Mouse (Mus musculus): Measurements from ENCODE around the gene Entpd2. TPM values are rescaled to one million over a fixed set of nuclear protein-coding genes. Genes with fewer than 3 reads are reported as not detected.

The Entpd2 gene
- 14.1 and 19.3 TPM in 2 replicates for polyA plus RNA-seq (2012; rRNA removed)

DNA sequence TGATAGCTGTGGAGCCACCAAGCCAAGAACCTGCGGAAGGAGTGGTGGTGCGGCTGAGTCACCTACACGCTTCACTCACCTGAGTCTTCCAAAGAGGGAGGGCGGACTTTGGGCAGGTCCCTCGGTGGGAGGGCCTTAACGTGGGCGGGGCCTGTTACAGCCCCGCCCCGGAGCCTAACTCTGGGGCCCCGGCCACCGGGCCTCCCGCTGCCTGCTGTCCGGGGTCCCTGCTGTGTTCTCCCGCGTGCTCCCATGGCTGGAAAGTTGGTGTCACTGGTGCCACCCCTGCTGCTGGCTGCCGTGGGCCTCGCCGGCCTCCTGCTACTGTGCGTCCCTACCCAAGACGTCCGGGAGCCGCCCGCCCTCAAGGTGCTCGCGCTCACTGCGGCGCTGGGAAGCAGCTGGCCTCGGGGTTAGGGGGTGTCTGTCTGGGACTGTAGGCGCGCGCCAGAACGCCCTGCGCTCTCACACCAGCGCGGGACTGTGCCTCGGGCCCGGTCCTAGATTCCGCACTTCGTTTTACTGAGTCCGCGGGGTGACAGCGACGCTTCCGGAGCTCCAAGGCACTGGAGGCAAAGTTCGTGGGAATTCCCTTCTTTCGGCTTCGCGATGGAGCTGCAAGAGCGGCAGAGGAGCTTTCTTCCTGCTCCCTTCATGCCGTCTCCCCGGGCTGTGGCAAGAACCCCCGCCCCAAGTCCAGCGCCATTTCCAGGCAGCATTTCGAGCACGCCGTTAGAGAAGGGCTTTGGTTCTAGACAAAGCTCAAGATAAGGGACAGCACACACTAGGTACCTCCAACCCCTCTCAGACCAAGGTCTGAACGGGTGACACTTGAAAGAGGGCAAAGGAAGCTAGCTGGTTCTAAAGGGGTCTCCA, at the start of gene Entpd2:
TSS of gene Entpd2 (plus strand) at position 154 of the 876 bp plus-strand sequence.
- DNase-seq (ENCODE audit: extremely low spot score in 1 of 2, low spot score in 1 of 2): no peak

DNA sequence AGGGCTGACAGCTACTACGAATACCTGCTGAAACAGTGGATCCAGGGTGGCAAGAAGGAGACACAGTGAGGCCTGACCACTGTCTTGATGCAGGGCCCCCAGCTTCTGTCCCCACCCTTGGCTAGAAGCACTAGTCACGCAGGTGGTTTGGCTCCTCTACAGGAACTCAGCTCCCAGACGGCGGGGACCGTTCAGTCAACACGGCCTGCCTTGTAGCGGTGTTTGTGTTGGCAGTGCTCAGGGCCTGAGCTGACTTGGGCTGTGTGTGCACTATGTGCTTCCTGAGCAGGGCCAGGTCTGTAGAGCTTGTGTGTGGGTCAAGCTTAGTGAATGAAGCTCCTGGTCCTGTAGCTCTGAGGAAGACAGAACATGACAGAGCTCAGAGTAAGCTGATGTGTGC, 47.5 kb upstream of the Entpd2 start:
- DNase-seq (ENCODE audit: extremely low spot score in 1 of 2, low spot score in 1 of 2): no peak

DNA sequence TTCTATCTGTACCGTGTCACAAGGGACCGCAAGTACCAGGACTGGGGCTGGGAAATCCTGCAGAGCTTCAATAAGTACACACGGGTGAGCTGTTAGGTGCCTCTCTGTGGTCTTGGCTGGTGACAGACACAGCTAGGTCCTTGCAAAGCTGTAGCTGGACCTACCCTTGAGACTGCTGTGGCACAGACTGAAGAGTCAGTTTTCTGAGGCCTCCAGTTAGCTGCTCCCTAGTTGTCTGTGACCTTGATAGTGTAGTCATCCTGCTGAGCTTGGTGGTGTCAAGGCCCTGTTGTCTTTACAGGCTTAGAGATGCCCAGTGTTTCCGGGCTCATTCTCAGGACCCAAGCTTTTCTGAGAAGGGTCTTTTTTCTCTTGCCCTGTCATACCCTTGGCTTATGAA, 46.2 kb upstream of the Entpd2 start:
- DNase-seq (ENCODE audit: extremely low spot score in 1 of 2, low spot score in 1 of 2): no peak

DNA sequence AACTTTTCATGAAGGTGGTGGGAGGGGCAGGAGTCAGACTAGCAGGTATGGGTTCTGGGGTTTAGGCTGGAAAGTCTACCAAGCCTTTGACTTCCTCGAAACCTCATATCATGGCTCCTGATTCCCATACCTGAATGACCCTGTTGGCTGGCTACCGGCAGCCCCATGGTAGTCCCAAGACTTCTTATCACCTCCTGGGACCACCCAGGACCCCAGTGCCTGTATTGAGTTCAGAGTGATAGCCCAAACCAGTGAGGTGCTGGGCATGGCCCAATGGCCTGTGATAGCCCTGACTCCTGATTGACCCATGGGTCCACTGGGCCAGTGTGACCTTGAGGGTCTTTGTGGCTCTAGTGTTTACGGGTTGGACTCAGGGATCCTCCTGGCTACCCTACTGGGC, 45.0 kb upstream of the Entpd2 start:
- DNase-seq (ENCODE audit: extremely low spot score in 1 of 2, low spot score in 1 of 2): no peak

DNA sequence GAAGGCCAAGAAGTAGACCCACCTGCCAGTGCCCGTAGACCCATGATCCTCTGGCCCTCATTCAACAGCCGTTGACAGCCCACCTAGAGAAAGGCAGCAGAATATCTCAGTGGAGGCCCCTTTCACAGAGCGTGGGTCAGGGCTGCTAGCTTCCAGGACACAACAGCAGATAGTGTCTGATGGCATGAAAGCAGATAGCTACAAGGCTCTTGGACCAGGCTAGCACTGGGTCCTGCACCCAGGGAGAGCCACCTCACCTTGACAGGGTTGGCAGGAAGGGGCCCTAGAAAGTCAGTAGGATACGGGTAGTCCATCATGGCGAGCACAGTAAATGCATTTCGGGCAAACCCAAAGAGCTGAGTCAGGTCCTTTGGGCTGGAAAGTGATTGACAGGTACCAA, 41.5 kb upstream of the Entpd2 start:
- DNase-seq (ENCODE audit: extremely low spot score in 1 of 2, low spot score in 1 of 2): no peak

DNA sequence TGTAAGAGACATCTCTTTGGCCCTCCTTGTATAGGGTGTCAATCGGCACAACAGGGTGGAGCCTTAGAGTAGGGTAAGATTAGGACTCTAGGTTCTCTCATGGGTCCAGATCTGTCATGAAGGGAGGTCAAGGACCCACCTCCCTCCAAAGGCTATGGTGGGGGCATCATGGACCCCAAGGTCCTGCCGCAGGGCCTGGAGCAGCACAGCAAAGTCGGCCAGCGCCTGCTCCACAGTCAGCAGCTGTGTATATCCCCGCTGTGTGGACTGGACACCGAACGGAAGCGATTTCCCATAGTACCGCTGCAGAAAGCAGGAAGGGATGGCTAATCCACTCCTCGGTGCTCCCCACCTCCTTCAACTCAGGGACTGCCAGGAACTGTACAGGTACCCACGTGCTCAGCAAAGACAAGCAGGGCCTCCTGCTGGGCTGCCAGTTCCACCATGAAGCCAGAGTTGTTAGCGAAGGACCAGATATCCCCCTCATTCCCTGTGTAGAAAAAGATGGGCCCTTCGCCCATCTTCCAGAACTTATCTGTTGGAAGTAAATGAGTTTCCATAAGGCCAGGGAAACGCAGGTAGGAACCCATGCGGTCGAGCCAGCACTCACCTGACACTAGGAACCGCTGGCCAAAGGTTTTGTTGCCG, 40.1 kb upstream of the Entpd2 start:
- no peak for DNase-seq (ENCODE audit: extremely low spot score in 1 of 2, low spot score in 1 of 2)

DNA sequence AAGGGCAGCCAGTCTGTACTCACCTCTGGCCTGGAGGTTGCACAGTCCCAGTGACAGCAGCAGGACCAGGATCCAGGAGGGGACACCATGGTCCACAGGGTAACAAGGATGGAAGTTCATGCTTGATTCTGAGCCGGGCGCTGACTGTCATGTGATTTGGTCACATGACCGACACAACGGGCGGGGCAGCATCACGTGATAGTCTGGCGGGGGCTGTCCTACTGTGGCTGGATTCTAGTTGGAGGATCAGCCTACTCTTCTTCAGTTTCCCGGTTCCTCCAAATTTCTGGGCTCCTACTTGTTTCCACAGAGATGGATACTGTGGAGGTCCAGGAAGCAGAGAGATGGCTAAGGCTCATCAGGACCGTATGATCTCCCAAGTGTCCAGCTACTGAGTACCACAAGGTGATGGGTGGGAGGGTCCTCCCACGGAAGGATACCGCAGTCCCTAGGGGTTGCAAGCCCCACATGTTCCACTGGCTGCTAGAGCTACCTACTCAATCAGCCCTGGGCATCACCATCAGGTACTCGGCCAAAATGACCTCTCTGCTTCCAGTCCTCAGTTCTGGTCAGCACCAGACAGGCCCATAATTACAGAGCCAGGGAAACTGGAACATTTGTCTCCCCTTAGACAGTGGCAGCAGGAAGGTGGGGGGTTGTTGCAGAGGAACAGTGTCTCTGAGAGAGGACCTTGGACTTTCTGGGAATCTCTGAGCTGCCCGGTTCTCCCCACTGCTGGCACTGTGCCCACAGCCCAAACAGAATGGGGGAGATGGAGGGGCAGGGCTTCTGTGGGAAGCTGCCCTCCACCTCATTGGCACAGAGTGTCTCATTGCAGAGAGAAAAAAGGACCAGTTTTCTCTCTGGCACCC, 39.2 kb upstream of the Entpd2 start, which contains the start of gene Dpp7:
TSS of gene Dpp7 (minus strand) at position 152 of the 872 bp plus-strand sequence.
- peak; percentile 81 to 90 for DNase-seq (ENCODE audit: extremely low spot score in 1 of 2, low spot score in 1 of 2)

DNA sequence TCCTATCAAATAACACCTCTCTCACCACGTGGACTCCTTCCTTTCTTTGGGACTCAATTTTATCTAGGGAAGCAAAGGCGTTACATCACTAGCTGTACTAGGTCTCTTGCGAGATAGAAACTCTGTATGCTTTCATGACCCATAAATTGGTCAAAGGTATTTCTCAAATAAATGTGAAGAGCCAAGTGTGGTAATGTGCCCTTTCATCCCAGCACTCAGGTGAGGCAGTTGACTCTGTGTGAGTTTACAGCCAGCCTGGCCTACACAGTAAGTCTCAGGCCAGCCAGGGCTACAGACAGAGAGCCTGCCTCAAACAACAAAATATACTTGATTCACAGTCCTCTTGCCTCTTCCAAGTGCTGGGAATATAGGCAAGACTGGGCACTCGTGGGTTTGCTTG, 35.8 kb upstream of the Entpd2 start:
- no peak for DNase-seq (ENCODE audit: extremely low spot score in 1 of 2, low spot score in 1 of 2)

DNA sequence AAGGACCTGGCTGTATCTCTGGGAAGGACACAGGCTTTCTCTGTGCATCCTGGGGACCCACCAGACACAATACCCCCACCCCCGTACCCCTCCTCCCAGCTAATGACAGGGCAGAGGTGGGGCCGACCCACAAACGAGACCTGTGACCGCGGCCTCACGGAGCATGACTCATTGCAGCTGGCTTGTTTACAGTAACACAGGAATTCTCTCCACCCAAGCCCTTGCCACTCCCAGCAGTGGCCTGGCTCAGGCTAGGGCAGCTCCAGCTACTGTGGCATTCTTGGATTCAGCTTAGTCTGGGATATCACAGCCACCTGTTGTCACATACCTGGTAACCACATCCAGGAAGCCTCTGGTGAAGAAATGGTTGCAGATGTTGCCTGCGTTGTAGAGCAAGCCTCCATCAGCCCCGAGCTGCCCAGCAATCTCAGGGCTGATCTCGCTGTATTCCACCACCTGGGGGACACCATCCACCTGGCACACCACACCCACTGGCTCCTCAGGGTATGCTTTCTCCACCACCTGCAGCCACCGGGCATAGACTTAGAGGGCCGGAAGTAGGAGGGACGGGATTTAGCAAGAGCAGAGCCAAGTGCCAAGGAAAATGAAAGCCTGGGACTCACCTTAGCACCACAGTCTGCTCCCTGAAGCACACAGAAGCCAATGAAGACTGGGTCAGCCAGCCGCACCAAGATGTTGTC, 32.0 kb upstream of the Entpd2 start:
- no peak for DNase-seq (ENCODE audit: extremely low spot score in 1 of 2, low spot score in 1 of 2)

DNA sequence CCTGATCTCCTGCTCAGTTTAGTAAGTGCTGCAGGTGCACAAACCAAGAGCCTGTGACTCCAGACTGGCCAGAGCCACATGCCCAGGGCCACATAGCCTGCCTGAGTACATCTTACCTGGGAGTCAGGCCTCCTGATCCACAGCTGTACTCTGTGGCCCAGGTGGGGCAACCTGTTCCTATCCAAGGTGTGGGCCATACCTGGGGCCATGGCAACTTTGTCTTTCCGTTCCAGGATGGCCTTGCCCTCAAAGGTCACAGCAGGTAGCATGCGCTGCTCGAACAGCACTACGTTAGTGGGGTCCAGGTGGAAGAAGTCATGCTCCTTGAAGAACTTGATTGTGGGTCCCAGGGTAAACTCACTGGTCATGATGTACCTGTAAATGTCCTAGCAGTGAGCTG, 31.4 kb upstream of the Entpd2 start:
- no peak for DNase-seq (ENCODE audit: extremely low spot score in 1 of 2, low spot score in 1 of 2)

DNA sequence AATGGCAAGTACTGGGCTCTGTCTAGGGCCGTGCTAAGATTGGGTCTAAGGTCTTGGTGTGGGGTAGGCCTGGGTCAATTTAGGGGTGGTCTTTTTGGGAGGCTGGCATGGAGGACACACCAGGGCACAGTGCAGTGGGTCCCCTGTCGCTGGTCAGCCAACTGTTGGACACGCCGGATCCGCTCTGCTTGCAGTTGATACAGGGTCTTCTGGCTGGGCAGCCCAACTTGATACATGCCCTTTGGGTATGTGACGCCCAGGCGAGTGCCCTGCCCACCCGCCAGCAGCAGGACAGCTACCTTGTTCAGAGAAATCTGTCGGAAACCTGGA, 30.9 kb upstream of the Entpd2 start:
- no peak for DNase-seq (ENCODE audit: extremely low spot score in 1 of 2, low spot score in 1 of 2)

DNA sequence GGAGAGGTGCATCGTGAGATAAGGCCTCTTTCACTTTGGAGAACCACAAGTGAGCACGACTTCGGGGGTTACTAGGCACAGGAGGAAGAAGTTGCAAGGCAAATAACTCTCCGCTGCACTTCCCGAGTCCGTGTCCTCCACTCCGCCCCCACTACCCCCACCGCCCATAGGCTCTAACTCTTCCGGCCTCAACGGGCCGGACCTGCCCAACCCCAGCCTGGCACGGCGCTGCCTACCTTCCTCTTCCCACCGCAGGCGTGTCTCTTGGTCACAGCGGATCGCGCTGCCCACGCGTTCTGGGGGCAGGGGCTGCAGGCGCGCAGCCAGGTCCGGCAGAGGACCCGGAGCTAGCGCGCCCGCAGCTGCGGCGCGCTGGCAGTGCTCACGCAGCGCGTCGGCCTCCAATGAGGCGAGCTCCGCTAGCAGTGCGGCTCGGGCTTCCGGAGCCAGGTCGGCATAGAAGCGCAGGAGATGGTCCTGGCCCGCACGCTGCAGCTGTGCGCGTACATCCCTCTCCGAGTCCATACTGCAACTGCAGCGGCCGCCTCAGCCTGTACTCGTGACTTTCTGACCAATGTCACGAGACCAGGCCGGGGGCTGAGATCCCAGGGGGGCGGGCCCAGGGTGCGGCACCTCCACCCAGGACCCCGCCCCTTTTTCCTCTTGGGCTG, 30.4 kb upstream of the Entpd2 start, which contains the start of gene Uap1l1:
TSS of gene Uap1l1 (minus strand) at position 592 of the 671 bp plus-strand sequence.
- DNase-seq (ENCODE audit: extremely low spot score in 1 of 2, low spot score in 1 of 2): peak in 1 of 2 experiments; percentile 67

DNA sequence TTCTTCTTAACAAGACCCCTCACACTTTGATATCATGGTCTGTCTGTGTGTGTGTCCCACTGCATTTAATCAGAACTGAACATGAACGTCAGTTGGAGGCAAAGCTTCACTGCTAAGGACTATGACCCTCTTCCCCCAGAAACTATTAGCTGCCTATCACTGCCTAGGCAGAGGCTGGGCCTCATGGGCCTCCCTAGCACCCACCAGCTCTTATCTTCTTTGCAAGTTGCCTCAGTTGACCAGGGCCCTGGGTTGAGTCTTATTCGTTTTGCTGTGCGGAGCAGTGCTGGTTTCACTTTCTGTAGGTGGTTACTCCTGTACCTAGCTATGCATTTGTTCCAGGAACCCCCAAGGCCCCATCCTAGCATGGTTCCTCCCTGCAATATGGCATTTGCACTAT, 25.7 kb upstream of the Entpd2 start:
- DNase-seq (ENCODE audit: extremely low spot score in 1 of 2, low spot score in 1 of 2): no peak

DNA sequence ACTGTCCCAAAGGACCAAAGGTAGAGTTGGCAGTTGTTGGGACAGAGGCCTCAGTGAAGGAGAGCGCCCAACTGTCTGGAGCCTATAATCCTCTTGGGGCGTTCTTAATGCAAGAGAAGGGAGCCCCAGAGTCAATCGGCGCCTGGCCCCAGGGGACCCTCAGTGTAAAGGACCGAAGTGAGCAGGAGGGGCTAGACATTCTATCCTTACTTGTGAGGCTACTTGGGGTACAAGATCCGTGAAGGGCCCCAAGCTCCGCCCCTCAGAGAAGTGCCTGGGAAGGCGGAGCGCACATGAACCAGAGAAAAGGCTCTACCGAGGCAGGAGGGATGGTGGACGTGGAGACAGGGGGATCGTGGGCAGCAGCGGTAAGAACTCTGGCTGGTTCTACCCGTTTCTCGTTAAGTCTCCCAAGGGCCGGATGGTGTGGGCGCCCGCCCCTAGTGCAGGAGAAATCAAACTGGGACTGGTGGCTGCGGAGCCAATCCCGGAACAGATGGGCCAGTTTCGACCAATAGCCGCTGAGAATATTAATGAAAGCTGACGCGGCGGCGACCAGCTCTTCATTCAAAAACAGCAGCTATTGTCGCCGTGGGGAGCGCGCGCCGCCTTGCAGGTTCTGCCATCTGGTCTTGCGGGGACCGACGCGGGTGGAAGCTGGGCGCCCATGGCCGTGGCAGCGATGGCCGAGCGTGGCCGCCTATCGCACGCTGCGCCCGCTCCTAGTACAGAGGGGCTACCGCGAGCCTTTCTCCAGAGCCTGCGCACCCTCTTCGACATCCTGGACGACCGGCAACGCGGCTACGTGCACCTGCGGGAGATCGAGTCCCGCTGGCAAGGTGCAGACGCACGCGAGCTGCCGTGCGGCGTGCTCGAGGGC, 23.7 kb upstream of the Entpd2 start, which contains the start of gene Sapcd2:
TSS of gene Sapcd2 (plus strand) at position 558 of the 880 bp plus-strand sequence.
- DNase-seq (ENCODE audit: extremely low spot score in 1 of 2, low spot score in 1 of 2): peak; percentile 82 to 92

DNA sequence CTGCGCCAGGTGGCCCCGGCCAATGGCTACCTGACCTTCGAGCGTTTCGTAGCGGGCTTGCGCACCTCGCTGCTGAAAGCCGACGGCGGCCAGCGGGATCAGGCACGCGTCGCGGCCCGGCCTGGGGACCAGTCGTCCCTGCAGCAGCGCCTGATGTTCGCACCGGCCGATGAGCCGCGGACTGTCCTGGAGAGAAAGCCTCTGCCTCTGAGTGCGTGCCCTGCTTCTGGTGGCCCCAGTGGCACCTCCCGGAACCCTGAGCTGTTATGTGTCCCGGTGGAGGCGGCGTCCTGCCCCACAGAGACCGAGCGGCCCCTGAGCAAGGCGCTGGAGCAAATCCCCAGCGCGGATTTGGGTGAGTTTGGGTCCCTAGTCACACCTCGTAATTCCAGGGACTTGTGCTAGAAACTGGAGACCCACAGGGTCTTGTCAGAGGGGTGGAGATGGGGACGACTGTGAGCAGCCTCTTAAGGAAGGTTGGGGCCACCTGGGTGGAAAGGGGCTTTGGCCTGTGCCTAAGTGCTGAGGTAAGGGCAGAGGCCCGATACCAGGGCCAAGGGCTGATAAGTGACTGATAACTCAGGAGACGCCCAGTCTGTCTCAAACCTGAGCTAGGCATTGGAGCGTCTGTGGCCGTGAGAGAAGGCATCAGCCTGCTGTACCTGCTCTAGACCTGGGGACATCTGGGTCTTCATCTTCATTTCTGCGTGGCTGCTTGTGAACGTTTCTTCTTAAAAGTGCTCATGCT, 22.9 kb upstream of the Entpd2 start:
- DNase-seq (ENCODE audit: extremely low spot score in 1 of 2, low spot score in 1 of 2): no peak

DNA sequence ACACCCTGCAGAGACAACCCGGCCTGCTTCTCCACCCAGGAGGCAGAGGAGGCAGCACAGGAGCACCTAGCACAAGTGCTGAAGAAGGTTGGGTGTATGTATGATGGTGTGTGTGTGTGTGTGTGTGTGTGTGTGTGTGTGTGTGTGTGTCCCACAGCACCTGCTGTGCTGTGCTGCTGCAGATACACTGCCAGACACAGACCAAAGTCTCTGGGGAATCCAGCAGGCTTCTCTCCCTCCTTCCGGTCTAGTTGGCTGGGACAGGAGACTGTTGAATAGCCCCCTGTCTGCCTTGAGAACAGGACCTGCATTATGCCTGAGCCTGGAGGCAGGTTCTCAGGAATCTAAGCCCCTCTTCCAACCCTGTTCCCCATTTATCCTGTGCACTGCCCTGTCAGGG, 22.2 kb upstream of the Entpd2 start:
- no peak for DNase-seq (ENCODE audit: extremely low spot score in 1 of 2, low spot score in 1 of 2)

DNA sequence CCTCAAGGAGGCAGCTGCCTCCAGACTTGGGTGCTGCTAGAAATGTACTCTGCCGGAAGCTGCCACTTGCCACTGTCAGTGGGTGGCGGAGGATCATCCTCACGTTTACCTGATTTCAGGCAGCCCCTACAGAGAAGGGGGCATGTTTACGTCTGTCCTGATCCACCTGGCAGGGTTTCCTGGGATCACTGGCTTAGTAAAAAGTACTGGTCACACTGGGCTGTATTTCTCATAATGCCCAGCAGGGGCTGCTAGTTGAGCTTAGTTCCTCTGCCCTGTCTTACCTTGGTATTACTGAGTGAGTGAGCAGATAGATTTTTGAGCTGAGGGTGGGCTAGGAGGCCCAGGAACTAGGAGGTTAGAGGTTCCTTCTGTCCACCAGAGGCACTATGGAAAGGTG, 19.1 kb upstream of the Entpd2 start:
- DNase-seq (ENCODE audit: extremely low spot score in 1 of 2, low spot score in 1 of 2): peak in 1 of 2 experiments; percentile 79

DNA sequence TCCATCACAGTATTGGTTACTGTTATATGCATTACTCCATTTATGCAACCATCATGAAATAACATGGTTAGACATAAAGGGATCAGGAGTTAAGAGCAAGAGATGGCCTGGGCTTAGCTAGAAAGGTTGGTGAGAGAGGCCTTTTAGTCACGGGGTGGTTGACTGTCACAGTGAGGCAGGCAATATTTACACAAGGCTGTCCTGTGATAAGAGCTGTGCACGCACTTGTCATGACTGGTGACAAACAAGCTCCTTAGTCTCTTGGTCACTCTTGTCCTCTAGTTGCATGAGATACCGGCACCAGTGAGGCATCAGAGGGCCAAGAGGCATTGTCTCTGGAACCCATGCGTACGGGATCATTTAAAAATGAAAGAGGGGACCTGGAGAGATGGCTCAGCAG, 11.2 kb upstream of the Entpd2 start:
- DNase-seq (ENCODE audit: extremely low spot score in 1 of 2, low spot score in 1 of 2): no peak

All from frontal cortex, adult 2 months (tissue).